Mouse (Mus musculus) CD8-positive naive resting alpha-beta T cell, adult 2 months (primary cell): ENCODE data around the gene Slamf6.
"Not testable (repeated sequence)": the region's sequence is repeated elsewhere in the genome, so short reads cannot be mapped to it uniquely, and the experiment has no call there.

Experiments used
- DNase-seq, 2 experiments: peaks; one replicate each; pipeline ENCODE4 v3.0.0; 2022; ENCODE audit warnings: low read depth in 2 of 2, low spot score in 2 of 2

Gene Slamf6

DNA sequence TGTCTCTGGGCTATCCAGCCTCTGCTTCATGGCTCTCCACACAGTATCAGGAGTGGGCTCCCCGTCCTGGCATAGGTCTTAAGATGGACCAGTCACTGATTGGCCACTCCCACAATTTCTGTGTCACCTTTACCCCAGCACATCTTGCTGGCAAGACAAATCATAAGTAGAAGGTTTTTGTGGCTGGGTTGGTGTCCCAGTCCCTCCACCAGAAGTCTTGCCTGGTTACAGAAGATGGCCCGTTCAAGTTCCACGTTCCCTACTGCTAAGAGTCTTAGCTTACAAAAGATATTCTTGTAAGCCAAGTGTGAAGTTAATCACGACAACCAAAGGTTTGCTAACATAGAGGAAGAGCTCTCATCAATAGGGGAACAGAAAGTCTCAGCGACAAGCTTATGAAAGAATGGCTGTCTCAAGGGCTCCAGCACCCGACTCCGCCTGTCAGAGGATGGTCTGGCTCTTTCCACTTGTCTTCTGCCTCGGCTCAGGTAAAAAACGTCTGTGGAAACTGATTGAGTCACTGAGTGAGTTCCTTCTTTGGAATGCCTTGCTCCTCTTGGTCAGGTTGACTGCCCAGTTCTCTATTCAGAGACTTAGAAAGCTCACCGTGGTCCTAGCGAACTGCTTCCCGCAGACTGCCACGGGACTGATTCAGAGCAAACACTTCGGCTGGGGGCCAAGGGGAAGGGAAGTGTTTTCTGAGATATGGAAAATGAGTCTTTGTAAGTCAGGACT, at the start of gene Slamf6:
Gene Slamf6, plus strand, starts transcription at position 211 of the 735 bp plus-strand sequence.
- DNase-seq: peak in 1 of 2 experiments; percentile 23

DNA sequence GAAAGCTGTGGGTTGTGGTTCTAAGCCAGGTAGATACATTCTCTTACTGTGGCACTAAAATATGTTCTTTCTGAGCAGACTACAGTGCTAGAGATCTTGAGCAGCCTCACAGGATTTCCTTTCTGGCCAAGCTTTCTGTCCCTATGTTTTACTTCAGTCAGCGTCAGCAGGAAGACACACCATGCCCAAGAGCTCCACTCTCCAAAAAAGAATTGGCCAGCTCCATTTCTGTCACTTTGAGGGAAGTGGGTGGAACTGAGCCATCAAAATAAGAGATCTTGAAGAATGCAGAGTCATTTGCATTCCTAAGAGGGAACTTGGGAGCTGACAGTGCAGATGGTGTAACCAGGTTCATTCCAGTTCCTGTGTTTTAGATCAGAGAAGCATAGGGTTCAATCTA, 30.3 kb upstream of the Slamf6 start:
- no peak for DNase-seq

DNA sequence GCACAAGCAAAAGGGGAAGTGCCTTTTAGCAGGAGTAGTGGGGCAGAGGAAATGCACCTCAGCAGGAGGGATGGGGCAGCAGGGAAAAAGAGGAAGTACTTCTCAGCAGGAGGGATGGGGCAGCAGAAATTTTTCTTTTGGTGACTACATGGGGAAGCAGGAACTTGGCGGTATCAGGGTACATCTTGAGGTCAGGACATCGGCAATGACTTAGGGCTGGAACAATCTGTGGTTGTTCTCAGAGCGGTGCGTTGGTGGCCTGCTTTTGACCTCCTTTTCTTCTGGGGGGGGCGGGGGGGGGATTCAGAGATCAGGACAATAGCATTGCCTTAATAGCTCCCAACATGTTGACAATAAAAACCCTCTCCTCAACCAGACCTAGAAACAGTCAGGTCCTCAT, 22.0 kb upstream of the Slamf6 start, which contains the start of gene Gm10521:
Gene Gm10521, plus strand, starts transcription at position 301 of the 400 bp plus-strand sequence.
- not testable (repeated sequence) for DNase-seq

DNA sequence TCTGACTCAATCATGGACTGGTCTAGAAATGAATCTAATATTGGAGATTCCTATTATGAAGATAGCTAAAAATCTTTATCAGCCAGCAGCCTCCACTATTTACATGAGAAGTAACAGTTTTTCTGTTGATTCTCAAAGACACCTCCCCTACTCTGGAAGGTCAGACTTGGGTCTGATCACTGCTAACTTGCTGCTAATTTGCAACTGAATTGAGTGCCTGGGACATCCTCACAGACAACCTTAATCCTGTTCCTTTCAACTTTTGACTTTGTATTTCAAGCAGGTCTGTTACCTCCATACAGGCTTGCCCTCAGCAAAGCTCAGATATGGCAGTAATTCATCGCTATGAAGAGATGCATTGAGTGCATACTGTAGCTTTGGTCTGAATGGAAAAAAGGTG, 13.3 kb upstream of the Slamf6 start:
- DNase-seq: no peak

DNA sequence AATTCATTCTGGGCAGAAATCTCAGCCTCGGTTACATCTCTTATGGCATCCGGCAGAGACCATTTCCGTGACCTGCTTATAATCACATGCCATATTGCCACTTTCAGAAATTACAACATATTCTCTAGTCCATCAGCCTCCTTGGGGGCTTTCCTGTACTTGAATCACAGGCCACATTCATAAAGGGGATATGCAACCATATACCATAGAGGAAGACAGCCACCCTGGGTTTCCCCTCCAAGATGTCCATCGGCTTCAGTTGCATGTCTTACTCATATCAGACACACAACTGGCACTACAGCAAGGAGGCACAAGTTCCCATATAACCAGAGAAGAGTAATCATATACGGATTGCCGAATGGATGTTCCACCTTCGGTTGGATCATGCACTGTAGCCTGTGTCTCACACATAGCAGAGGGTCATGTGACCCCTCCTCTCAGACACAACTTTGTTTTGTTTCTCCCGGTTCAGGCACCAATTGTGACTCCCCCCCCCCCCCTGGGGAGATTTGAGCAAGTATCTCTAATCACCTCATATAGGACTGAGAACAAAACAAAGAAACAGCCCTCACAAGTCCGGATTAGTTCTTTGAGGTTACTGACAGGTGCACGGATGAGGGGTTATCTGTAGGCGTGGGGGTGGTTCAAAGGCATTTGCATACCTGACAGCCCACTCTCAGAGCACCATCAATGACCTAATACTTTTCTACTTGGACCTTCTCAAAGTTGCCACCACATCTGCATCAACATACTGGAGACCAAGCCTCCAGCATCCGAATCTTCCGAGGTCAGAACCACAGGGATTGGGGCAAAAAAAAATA, 1.5 kb upstream of the Slamf6 start:
- no peak for DNase-seq

DNA sequence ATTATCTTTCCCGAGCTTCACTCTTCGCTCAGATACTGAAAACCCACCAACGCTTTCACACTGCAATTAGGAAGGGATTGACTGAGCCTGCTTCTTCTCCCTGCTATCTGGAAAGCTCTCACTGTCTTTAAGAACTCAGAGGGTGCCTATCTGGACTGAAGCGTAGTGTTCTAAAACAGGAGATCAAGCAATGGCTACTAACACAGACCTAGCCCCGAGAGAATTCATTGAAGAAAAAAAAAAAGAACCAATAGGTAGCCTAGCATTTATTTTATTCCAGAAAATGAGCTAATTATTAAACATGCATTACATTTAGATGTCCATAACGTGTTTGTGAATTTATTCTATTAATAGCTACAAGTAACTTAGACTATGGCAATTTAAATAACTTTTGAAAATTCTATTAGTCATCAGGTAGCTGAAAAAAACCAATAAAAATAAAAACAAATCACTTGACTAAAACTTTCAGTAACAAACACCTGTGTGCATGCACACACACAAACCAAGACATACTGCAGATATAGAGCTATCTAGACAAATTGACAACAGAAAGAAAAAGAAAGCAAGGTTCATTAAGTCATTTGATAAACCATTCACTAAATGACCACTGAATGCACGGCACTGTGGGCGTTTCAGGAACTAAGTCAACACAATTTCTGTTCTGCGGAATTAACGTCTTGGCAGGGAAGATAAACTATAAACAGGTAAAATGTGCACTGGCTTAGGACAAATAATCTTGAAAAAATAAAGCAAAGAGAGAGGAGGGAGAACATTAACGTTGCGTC, 1.0 kb downstream of the Slamf6 start:
- no peak for DNase-seq

DNA sequence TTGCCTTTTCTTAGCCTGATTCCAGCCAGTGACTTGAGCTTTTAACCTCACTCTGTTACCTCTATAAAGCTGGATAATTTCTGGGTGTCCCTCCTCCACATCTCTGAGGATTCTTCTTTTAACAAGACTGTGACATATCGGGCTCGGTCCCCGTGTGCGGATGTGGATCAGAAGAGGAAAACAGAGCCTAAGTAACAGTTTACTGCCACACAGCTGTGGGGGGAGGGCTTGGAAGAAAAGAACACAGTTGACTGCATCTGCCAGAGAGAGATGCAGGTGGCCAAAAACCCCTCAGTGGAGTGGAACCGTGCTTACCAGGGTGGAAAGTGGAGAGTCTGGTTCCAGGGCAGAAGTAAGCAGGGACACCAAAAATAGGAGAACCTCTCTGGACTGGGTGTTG, 1.9 kb downstream of the Slamf6 start:
- peak in 1 of 2 experiments; percentile 46 for DNase-seq

DNA sequence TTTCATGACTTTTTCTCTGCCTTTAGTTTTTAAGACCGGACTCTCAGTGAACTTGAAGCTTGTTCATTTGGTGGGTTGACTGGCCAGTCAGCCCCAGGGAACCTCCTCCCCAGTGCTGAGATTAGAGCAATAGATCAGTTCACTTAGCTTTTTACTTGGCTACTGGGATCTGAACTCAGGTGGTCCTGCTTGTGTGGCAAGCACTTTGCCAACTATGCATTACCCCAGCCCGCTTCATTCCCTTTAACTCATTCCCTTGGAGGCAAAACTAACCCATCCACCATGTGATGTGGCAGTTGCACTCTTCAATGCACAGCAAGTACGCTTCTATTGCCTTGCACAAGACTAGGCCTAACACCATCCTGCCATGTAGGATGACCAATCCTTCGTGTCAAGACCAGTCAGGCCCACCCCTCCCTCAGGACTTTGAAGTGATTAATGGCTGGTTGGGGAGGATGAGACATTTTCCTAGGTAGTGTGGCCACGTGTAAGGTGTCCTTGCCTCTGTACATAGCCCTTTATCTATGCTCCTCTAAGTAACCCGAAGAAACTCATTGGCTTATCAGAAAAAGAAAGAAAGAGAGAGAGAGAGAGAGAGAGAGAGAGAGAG, 2.7 kb downstream of the Slamf6 start:
- DNase-seq: no peak

DNA sequence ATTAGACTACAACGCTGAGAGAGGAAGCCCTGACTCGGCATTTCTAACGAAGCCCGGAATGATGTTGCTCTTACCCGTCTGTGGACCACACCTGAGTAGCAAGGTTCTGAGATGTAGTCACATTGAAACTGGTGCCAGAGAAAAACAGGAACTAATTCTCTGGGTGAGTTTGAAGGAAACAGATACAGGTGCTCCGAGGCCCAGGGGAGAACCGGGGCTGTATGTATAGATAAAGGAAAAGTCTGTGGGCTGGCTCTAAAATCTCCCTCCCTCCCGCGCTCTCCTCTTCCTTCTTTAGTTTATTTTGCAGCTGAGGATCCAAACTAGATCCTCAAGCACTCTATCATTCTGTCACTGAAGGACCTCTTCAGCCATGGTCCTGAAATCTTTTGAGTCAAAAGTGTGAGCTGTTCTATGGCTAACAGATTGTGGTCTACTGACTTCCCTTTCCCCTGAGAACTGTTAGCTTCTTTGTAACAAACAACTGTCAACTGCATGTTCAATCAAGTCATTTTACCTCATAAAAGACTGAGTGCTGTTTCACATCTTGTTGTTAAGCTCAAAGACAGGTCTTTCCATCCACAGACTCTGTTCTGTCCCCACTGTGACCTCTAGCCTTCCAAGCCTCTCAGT, 3.8 kb downstream of the Slamf6 start:
- DNase-seq: peak; percentile 48 to 49

DNA sequence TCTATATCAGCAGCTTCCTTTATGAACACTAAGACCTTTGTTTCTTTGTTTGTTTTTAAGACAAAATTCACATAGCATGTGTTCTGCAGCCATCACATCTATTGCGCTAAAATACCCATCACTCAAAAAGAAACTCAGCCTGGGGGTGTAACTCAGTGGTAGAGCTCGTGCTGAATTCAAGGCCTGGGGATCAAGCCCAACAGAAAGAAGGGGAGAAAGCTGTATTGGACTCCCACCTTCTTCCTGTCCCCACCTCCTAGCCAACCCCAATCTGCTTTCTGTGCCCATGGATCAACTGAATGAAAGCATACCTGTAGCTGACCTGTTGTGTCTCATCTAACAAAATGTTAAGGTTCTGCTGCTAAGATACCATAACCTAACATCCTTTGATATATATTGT, 4.3 kb downstream of the Slamf6 start:
- DNase-seq: peak in 1 of 2 experiments; percentile 28

DNA sequence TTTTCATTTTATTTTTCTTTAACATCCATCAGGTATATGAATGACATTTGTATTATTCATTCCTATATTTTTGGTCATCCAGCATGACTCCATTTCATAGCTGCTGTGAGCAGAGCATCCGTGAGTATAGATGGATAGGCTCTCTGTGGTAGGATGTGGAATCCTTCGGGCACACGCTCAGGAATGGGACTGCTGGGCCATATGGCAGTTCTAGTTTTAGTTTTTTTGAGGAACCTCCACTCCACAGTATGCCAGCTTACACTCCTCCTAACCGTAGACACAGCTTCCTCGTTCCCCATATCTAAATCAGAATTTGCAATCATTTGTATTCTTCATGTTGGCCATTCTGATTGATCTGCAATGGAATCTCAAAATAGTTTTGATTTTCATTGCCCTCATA, 5.5 kb downstream of the Slamf6 start:
- no peak for DNase-seq

DNA sequence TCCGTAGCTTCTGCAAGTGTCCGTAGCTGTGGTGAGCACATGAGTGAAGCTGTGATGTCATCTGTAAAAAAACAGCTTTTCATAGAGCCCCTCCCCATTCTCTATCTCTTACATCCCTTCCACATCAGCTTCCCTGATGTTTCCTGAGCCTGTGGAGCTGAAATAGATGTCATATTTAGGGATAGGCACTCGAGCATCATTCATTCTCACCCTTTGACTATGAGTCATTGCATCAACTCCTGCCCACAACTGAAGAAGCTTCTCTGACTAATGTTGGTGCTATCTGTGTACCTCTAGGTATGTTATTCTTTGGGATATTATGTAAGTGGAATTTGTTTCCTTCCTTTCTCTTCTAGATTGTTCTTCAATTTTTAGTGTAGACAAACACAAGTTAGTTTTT, 7.6 kb downstream of the Slamf6 start:
- no peak for DNase-seq

DNA sequence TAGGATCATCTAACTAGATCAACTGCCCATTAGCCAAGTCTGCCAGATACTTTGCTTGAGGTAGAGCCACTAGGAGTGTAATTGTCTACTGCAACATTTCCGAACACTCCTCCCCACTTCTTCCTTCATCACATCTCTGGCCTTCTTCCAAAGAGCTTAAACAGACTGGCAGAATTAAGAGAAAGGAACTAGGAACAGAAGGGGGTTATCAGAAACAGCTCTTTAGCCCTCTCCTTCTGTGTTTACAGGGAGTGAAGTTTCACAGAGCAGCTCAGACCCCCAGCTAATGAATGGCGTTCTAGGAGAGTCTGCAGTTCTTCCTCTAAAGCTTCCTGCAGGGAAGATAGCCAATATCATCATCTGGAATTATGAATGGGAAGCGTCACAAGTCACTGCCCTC, 16.5 kb downstream of the Slamf6 start:
- DNase-seq: no peak

DNA sequence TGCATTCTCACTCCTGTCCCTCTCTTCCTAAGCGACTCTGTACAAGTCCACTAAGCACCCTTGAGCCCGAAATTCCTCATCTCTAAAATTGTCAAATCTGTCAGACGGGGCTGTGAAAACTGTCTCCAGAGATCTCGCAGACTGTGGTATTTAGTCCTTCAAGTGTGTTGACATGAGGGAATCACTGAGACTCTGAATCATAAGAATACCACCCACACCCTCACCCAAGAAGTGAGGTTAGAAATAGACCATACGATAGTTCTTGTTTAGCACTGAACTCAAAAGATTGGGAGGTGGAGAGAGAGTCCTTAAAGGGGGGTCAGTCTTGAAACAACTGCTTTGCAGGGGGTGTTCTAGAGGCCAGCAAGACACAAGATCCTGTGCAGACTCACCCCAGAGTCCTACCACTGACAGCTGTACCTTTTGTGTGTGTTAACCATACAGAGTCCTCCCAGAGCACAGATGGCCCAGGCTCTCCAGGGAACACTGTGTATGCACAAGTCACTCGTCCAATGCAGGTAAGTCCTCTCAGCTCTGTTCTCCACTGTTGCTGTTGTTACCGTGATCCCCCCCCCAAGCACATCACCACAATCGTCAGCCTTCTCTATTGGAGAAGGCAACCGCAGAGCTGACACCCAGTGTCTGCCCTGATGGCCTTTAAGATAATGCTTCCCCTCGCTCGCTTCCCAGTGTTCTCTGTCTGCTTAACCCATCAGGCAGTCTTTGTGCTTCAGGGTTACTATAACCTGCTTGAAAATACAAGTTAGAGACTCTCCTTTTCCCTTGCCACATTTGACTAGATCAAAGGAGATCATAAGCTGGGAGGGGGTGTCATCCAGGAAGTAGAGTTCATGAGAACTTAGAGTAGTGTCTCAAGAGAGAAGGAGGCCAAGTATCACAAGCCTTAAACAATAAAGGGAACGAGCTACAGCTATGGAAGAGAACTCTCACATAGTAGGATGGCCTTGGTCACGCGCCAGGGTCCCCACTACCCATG, 21.9 kb downstream of the Slamf6 start:
- DNase-seq: peak in 1 of 2 experiments; percentile 28

DNA sequence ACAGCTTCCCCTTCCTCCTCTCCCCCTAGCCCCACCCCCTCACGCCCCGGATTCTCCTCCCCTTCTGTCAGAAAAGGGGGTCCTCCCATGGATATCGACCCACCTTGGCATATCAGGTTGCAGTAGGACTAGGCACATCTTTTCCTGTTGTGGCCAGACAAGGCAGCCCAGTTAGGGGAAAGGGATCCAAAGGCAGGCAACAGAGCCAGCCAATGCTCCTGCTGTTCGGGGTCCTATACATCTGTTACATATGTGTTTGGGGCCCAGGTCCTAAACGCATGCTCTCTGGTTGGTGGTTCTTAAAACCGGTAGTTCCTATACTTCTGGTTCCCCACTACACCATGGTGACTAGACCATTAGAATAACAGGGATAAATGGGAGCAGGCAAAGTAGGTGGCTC, 23.3 kb downstream of the Slamf6 start:
- no peak for DNase-seq

DNA sequence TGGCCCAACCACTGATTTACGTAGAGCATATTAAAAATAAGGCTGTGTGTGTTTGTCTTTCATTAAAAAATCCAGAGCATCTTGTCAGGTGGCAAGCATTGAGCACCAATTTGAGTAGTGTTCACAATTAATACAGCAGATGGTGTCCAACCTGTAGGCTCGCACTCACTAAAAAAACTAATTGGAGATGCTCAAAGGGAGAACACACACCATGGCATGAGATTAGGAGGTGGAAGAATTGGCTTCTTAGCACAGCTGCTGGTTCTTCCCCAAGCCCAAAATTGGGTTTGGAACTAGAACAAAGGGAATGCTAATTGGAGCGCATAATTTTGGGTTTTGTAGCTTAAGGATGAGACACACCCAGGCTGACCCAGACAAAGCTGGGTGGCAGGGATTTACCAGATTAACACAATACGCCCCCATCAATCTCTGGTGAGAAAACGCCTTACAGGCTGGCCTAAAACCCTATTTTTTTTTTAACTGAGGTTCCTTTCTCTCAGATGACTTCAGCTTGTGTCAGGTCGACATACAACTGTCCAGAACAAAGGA, 29.2 kb downstream of the Slamf6 start:
- DNase-seq: no peak

DNA sequence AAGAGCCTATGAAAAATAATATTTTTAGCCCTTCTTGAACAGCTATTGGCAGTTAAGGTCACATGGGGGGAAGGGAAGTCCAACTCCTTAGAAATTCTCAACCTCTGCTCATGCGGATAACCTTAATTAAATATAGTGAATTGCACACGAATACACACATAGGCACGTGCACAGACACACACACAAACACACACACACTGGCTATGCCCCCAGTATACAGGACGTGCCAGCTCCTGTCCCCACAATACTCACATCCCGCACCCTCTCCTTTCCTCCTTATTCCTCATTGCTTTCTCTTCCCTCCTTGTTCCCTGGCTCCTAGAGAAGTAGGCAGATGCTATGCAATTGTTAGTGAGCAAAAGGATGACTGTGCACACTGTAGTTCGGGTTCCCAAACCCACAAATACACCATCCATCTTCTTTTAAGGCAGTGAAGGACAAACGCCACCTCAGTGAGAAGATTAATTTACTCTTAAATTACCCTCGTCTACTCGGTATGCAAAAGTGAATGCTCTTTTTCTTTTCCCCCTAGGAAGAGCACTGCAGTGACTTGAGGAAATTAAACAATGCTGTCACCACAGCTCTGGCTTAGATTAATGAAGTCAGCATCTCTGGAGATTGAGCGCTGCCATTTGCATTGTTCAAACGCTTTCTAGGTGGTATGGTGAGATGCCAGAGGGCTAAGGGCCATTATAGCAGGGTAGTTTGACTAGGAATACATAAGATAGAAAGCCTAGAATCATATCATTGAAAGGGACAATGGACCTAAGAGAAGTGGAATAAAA, 31.0 kb downstream of the Slamf6 start:
- DNase-seq: no peak

DNA sequence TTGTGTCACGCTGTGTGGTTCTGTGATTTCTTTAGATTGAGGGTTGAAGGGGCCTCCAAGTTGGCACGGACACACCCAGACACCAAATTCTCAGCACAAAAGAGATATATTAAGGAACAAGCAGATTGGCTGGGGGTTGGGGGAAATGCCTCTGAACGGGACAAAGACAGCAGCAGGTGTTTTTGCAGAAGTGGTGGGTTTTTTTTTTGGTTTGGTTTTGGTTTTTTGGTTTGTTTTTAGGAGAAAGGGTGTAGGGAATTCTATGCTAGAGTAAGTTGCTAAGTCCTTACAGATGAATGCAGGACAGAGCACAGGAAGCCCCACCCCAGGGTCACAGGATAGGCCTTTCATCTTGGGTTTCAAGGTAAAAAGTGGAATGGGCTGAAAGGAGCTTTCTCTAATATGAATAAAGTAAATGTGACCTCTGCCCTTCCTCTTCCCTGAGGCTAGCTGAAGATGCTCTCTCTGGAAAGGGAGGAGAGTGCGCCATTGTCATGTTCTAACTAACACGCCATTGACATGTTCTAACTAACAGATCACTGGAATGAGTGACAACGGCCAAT, 31.7 kb downstream of the Slamf6 start:
- no peak for DNase-seq
